ENCODE assay signal across 9 mouse cellular contexts in the genomic region with DNA sequence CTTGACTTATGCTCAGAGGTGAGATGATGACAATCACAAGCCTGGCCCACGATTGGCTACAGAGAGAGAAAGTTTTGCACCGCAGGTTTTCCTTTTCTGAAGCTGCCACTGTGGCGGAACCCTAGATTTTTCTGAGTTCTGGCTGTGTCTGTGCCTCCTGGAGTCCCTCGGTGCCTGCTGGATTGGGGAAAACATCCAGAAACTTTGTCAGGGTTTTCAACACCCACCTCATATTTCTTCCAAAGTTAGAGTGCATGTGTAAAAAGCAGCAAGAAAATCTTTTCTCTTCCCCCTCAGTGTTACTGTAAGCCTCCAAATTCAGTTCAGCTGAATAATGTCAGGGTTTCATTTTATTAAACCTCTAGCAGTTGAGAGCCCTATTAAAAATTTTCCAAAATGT.
"Had no signal": no experiment of that assay in that cellular context is flagged by ENCODE, and none has a peak within 500 bp of the region (broad histone marks: within the 10 kb centered on the region; RNA-seq: fewer than 3 reads in every experiment).

No protein-coding gene starts in this region.

- ATAC-seq: intestine, embryonic 15.5 days; lung, postnatal 0 days; midbrain, embryonic 13.5 days had no signal

- DNase-seq: kidney, adult 18-20 months; kidney, postnatal 10 days; kidney, postnatal 4 days; lung, adult 2 months; lung, postnatal 36 days; thymus, postnatal 36 days had no signal
